Mouse (Mus musculus): Measurements from ENCODE around the gene Add3. TPM values are rescaled to one million over a fixed set of nuclear protein-coding genes. Genes with fewer than 3 reads are reported as not detected.
"Not testable (repeated sequence)": the region's sequence is repeated elsewhere in the genome, so short reads cannot be mapped to it uniquely, and the experiment has no call there.

Gene Add3
- total RNA-seq, 2 experiments from 2014 or later: 43.3 to 57.5 TPM

GRCm38 (mm10) chr19:53225249-53226070 lies 85.2 kb downstream of the Add3 start:
- not testable (repeated sequence) for ATAC-seq (replicated peaks; ENCODE audit: poor library complexity, severe bottlenecking)

GRCm38 (mm10) chr19:53226651-53227050 lies 86.4 kb downstream of the Add3 start:
- ATAC-seq (replicated peaks; ENCODE audit: poor library complexity, severe bottlenecking): no peak

- ATAC-seq (replicated peaks; ENCODE audit: poor library complexity, severe bottlenecking): no peak
Observed at GRCm38 (mm10) chr19:53228064-53228794, 88.0 kb downstream of the Add3 start.

GRCm38 (mm10) chr19:53230942-53231815 lies 90.9 kb downstream of the Add3 start:
- ATAC-seq (replicated peaks; ENCODE audit: poor library complexity, severe bottlenecking): no peak

DNA sequence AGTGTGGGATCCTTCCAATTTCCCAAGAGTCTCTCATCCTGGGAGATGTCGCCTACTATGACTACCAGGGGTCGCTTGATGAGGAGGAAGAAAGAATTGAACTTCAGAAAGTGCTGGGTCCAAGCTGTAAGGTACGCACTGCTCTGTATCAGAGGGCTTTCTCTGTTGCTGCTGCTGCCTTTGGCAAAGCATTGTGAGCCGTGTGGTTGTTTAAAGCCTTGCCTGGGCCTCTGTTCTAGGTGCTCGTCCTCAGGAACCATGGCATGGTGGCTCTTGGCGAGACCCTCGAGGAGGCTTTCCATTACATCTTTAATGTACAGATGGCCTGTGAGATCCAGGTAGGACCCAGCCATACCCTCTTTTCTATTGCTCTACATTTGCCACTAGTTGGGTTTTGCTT lies 93.3 kb downstream of the Add3 start:
- no peak for ATAC-seq (replicated peaks; ENCODE audit: poor library complexity, severe bottlenecking)

GRCm38 (mm10) chr19:53241806-53242205 lies 101.6 kb downstream of the Add3 start:
- ATAC-seq (replicated peaks; ENCODE audit: poor library complexity, severe bottlenecking): no peak

GRCm38 (mm10) chr19:53243956-53244355 lies 103.7 kb downstream of the Add3 start:
- no peak for ATAC-seq (replicated peaks; ENCODE audit: poor library complexity, severe bottlenecking)

- no peak for ATAC-seq (replicated peaks; ENCODE audit: poor library complexity, severe bottlenecking)
Observed at GRCm38 (mm10) chr19:53247558-53247957, 107.3 kb downstream of the Add3 start.

DNA sequence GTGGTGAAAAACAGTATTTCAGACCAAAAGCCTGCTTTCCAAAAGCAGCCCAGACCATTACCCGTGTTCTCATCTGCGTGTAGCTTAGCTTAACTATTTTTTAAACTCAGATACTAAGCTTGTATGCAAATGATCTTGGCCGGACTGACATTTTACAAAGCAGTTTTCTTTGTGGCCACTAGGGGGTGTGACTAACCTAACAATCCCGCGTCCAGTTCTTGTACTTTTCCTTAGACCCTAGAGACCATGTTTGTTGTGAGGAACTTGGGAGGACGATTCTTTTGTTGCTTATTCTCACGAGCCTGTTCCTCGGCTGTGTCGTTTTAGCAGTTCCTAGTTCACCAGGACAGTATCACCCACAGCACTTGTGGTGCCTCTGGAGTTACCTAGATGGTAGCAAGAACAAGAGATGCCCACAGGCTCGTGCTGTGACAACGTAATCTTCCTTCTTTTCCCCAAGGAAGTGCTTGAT lies 107.8 kb downstream of the Add3 start:
- peak; percentile 26 for ATAC-seq (replicated peaks; ENCODE audit: poor library complexity, severe bottlenecking)

DNA sequence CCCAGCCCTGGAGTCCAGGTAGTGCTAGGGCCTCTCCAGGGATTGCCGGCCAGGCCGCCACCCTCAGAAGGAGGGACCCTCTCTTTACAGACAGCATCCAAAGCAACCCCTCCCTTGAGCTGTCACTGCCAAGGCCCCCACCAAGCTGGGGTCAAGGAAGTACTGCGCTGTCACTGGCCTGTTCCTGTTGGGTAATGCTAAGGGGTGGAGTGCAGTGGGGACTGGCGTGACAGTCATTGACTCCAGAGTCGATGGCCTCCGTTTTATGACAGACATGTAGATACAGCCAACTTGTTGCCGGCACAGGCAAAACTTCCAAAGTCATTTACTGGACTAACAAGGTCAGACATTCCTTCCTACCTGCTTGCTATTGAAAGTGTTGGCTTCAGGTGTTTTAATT lies 110.8 kb downstream of the Add3 start:
- peak; percentile 65 for ATAC-seq (replicated peaks; ENCODE audit: poor library complexity, severe bottlenecking)

DNA sequence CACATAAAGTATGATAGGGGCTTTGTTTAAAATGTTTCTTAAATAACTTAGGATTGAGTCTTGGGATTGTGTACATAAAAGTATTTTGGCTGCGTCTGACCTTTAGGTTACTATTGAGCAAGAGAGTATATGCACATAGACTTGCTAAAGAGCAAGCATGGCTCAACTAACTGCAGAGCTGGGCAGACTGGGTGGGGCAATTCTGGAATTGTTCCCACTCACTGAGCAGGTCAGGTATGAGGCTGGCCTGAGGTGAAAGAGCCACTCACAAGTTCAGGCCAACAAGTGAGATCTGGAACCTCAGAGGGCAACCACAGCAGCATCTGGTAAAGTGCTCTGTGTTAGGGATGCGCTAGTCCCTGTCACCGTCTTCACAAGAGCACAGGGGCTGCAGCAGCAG lies 111.4 kb downstream of the Add3 start:
- ATAC-seq (replicated peaks; ENCODE audit: poor library complexity, severe bottlenecking): peak; percentile 48

DNA sequence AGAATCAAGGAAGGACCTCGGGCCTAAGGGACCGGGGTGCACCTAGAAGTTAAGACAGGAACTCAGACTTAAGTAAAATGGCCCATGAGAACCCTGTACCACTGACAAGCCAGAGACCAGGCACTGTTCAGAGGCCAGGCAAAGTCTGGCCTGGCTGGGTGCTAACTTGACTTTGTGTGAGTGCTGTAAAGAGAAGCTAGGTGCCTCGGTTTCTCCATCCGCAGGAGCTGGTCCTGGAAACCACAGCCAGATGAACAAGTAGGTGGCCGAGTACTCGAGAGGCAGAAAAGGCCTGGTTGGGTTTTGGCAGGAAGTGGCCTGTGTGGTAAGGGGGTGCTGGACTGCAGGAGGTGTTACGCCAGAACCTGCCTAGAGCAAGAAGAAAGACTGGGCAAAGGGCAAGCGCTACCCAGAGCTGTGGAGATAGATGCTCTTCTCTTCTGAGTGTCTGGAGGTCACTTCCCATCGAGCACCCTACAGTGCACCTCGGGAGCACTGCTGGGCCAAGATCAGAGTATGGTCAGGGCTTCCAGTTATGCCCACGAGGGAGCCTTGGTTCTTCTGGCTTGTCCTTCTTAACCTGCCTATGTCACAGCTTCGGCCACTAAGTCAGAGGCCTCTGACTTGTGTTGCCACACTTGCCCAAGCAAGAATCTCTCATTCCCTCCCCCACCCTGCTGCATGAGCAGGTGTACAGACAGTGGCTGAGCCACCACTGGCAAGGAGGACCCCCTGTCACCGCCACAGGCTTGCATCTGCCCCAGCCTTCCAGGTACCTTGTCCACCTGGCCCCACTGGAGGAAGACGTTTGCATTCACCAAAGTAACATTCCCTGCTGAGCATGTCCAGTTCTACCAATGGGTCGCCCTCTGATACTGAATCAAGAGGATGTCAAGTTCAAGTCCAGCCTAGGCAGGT lies 112.1 kb downstream of the Add3 start:
- ATAC-seq (replicated peaks; ENCODE audit: poor library complexity, severe bottlenecking): peak; percentile 63

DNA sequence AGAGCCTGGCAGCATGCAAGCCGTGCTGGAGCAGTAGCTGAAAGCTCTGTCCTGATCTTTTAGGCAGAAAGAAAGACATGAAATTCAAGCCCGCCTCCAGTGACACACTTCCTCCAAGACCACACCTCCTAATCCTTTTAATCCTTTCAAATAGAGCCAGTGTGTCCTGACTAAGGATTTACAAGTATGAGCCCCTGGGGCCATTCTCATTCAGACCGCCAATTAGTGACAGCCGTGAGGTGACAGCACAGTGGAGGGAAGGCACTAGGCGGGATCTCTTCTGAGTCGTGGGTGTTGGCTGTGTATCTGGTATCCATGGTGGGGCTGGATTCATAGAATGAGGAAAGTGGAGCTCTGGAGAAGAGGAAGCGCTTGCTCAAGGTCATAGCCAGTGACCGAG lies 116.1 kb downstream of the Add3 start:
- no peak for ATAC-seq (replicated peaks; ENCODE audit: poor library complexity, severe bottlenecking)

DNA sequence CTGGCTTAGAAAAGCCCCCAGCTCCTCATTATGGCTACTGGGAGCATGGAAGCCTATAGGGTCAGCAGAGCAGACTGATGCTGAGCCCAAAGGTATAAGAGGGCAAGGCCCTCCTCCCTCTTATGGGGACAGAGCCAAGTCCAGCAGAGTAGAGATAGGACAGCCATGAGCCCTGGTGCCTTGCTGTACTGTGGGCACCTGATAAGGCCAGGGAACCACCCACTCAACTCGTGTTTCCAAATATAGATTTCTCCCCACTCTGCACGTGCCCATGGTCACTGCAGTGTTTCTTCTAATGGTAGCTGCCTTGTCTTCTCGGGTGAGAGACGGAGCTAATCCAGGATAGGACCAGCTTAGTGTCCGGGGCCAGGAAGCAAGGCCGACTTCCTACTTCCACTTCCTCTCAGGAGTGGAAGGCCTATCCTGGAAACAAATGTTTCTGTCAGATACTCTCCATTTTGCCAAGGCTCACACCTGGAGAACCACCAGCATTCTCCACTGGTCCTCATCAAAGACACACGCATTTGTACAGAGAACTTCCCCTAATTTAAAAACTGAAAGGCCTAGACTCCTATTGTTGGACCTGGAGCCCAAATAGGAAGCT lies 116.8 kb downstream of the Add3 start:
- ATAC-seq (replicated peaks; ENCODE audit: poor library complexity, severe bottlenecking): no peak

GRCm38 (mm10) chr19:53257631-53258560 lies 117.7 kb downstream of the Add3 start:
- no peak for ATAC-seq (replicated peaks; ENCODE audit: poor library complexity, severe bottlenecking)

- ATAC-seq (replicated peaks; ENCODE audit: poor library complexity, severe bottlenecking): no peak; the same call in none of the 2 replicates
Observed at GRCm38 (mm10) chr19:53258740-53259506, 118.7 kb downstream of the Add3 start.

DNA sequence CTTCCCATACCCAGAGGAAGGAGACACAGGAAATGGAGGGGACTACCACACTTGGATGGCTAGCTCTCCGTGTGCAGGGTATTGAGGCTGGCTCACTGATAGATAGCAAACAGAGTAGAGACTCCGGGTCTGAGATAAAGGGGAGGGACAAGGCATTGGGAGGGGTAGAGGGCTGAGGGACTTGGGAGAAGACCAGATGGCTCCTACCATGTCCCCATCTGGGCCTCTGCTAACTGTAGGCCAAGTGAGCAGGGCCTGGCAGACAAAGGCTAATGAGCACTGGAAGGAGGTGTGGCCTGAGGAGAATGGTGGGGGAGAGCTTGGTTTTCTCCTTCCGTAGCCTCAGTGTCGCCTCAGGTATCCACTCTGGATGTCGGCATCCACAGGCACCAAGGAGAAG lies 119.3 kb downstream of the Add3 start:
- no peak; the same call in 1 of the 2 replicates for ATAC-seq (replicated peaks; ENCODE audit: poor library complexity, severe bottlenecking)
